Mouse (Mus musculus) cerebellum, postnatal 25 days (tissue): Measurements from ENCODE around the gene Abhd13.

Experiments
- DNase-seq, 2 experiments: peaks; one replicate each; pipeline ENCODE4 v3.0.0; 2021; ENCODE audit warnings: mixed read lengths in 2 of 2

The Abhd13 gene

DNA sequence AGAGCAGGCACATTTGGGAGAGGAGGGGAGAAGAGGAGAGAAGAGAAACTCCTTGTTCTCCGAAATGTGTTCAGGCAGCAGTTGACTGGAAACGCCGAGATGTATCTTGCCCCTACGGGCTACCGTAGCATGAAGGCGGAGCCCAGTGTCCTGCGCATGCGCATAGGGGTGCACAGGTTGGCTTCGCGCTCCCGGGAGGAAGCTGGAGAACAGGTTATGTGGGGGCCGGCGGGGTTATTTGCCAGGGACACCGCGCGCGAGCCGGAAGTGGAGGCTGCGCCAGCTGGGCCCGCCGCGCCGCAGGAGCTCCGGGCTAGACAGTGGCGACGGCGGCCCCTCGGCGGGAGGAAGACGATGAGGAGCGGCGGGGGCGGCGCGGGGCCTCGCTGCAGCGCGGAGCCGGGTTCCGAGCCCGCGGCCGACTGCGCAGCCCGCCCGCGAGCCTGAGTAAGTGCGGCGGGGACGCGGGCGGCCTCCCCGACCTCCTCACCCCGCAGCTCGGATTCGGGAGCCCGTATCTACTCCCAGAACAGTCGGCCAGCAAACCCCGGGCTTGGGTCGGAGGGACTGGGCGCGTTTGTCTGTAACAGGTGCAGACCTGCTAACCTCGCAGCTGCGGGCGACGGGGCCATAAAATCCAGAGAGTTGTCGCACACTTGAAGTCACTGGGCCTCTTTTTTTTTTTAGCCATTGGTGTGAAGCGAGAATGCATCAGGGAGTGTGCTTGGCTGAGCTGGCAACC, at the start of gene Abhd13, which contains the start of gene Lig4:
Gene Abhd13 (plus strand): TSS at position 135 of the 742 bp plus-strand sequence.
Gene Lig4 (minus strand): TSS at position 114 of the 742 bp plus-strand sequence.
- peak; percentile 99 to 100 for DNase-seq

DNA sequence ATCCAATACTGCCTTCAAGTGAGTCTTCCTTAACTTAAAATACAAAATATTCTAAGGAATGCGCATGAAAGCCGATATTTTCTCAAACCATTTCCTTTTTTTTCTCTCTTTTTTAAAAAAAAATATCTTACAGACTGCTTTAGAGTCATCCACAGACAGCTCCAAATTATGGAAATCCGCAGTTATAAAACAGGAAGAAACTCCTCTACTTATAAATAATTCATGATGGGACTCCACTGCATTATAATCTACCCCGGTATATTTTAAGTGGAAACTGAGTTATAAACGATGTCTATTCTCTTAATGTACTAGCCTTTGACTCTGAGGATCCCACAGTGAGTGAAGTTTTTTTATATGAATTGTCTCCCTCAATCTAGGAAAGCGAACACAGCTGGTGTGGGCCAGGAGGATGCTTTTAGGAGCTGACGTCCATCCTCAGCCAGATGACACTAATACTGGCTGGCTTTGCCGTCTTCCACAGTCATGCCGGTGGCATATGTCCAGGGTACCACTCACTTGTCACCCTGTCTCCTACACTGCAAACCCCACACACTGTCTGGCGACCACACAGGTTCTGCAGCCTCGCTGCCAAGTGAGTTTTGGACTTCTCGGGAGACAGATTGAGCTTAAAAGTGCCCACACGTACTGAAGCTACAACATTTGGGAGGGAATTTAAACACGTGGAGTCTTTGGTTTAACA, 47.6 kb upstream of the Abhd13 start:
- DNase-seq: no peak

GRCm38 (mm10) chr8:9932711-9933110, 44.8 kb upstream of the Abhd13 start:
- DNase-seq: no peak

DNA sequence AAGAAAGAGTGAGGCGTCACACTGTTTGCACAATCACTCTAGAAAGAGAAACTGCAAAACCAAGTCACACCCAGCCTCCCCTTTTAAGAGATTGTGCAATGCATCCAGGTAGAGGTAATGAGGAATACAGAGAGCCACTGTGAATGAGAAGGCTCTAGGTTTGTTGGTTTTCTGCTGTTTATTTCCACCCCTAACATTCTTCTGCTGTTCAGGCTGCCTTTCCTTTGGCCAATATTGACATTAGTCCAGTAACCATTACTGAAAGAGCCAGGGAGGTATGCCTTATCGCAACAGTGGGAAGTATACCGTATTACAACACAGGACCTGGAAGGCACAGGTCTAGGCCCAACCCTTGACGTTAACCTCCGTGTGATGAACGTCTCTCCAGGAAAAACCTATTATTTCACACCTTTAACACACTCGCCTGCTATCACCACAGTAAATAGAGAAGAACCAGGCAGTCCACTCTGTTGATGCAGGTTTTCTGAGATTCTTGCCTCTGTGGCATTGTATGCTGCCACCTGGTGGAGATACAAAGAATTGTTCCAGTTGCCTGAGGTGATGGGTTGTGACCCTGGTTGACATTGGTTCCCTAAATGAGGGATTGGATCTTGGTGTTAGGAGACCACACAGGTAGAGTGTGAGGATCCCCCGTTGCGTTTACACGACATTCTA, 42.5 kb upstream of the Abhd13 start:
- DNase-seq: peak; percentile 58 to 70

DNA sequence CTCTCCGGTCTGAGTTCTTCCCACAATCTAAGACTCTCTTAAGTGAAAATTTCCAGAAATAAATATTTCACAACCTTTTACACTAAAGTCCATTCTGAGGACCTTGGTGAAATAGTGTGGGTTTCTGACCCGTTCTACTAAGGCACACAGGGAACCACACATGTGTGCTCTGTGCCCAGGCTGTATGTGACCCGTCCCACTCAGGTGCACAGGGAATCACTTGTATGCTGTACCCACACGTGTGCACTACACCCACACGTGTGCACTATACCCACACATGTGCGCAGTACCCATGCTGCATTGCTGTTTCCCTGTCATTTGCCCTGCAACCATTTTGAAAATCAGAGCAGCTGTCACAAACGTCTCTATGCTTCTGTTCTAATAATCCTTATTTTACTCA, 41.9 kb upstream of the Abhd13 start:
- DNase-seq: no peak

GRCm38 (mm10) chr8:9949134-9949890, 28.2 kb upstream of the Abhd13 start:
- DNase-seq: no peak

GRCm38 (mm10) chr8:9958338-9958737, 19.2 kb upstream of the Abhd13 start:
- no peak for DNase-seq

DNA sequence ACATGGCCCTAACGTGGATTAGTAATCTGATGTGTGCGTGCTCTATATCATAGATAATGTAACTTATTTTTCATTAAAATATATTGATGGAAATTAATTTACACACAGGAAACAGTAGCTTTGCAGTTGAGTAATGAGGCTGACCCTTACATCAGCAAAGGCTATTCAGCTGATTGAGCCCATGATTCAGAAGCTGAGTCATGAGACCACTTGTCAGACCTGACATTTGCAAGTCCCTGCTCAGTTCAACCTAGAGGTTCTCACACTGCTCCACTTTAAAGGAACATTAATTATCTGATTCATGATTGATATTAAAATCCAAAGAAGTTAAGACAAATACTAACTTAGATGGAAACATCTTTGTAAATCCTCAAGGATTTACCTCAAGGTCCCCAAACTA, 17.6 kb upstream of the Abhd13 start:
- no peak for DNase-seq

- no peak for DNase-seq
Observed at GRCm38 (mm10) chr8:9971866-9972265, 5.6 kb upstream of the Abhd13 start.

DNA sequence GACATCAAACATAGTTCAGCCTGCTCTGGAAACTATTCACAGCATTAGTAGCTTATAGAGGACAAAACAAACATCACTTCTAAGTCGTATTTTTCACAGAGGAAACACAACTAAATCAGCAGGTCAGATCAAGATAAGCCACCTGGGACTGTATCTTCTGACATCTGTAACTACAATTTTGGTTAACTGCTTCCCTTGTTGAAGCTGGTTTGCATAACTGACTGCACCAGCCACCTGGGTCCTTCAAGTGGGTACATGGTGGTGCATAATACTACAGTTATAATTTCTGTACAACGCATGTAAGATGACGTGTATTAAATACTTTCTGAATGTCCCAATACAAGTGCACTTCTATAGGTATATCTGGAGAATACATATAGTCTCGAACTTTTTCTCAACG, 2.2 kb upstream of the Abhd13 start:
- DNase-seq: no peak

DNA sequence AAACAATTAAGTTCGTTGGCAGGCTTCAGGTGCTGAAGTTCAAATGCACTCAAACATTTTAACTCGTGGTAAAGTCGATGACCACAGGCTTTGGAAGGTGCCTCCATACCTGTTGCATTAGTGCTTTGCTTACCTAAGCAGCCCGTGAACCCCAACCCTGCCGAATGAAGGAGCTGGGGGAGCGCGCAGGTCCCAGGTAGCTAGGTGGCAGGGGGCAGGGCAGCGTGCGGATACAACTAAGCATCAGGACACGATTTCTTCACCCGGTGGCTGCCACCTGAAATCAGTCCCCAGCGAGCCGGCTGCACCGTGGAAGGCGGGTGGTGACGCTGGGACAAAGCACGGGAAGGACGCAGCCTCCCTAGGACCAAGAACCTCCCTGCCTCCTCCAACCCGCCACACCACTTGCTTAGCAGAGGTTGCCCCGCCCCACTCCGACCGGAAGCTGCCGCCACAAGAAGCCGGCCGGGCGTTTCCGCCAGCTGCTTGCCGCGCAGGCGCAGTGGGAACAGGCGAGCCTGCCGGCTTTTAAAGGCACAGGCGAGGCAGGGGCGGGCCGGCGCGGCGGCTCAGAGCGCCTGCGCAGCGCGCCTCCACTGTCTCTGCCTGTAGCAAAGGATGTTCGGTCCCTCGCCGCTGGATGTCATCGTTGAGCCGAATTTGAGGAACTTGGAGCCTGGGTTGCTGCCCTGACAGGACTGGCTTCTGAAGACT, 1.5 kb upstream of the Abhd13 start:
- DNase-seq: peak; percentile 98 to 99

GRCm38 (mm10) chr8:9977016-9977415, 491 bp upstream of the Abhd13 start:
- DNase-seq: peak; percentile 11 to 19

GRCm38 (mm10) chr8:9978475-9979230, 1.1 kb downstream of the Abhd13 start:
- peak; percentile 49 to 71 for DNase-seq

- no peak for DNase-seq
Observed at GRCm38 (mm10) chr8:9979746-9980145, 2.2 kb downstream of the Abhd13 start.

DNA sequence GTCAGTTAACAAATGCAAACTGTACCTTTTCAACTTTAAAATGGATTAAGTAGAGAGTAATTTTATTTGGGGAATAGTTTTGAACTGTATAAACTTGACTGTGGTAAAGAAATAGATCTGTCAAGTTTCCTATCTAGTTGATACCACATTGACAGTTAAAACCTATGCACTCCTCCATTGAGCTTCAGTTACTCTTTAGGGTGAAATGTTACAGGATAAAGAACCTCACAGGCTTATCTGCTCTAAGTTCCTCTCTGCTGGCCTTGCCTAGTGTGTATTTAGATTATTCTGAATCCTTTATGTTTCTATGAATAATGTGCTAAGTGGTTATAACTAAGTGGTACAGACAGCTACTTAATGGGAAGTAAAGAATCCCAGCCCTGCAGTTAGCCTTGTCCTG, 2.7 kb downstream of the Abhd13 start:
- no peak for DNase-seq

DNA sequence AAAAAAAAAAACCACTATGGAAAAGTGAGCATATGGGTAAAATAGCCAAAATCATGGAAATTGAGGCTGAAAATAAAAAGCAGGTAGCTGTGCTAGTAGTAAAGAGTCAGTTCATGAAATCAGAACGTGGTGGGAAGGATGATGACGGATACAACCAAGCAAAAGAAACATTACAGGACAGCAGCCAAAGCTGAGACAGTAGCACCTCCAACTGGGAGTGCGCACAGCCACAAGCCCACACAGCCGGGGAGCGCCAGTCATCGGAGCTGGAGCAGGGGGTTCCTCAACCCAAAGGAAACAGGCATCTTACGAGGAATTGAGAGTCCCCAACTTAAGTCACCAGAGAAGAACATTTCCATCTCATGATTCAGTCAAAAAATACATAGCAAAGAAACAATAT, 26.6 kb downstream of the Abhd13 start:
- DNase-seq: no peak

GRCm38 (mm10) chr8:10006156-10006985, 28.9 kb downstream of the Abhd13 start, which contains the start of gene Tnfsf13b:
Gene Tnfsf13b, plus strand, starts transcription at chr8:10006467.
- no peak for DNase-seq

GRCm38 (mm10) chr8:10006986-10007659, 29.6 kb downstream of the Abhd13 start:
- DNase-seq: peak; percentile 53 to 67

- DNase-seq: no peak
Observed at GRCm38 (mm10) chr8:10007660-10008028, 30.1 kb downstream of the Abhd13 start.

GRCm38 (mm10) chr8:10016252-10016651, 38.7 kb downstream of the Abhd13 start:
- no peak for DNase-seq
